Mouse (Mus musculus): ENCODE results near the gene Rfxank.

Gene Rfxank

GRCm38 (mm10) chr8:70147678-70148607, 9.0 kb upstream of the Rfxank start:
- DNase-seq (ENCODE audit: low spot score), result no peak

DNA sequence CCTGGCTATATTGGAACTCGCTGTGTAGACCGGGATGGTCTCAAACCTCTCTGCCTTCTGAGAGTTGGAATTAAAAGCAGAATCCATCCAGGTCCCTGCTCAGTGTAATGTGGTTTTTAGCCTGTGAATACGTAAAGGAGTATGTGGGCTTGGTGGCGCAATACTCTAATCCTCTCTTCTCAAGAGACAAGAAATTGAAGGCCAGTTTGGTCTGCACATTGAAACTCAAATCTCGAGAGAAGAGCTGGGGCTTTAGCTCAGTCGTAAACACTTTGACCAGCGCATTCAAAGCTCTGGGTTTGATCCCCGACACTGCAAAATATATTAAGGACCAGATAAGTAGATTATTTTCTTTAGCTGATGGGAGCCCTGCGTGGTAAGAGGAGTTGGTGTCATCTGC, 1.0 kb upstream of the Rfxank start:
- no peak for DNase-seq (ENCODE audit: low spot score)

GRCm38 (mm10) chr8:70137890-70138289, 1.1 kb downstream of the Rfxank start:
- no peak for DNase-seq (ENCODE audit: low spot score)

- DNase-seq (ENCODE audit: low spot score), result no peak
Observed at GRCm38 (mm10) chr8:70136591-70136990, 2.4 kb downstream of the Rfxank start.

- DNase-seq (ENCODE audit: low spot score), result no peak
Observed at GRCm38 (mm10) chr8:70134931-70135330, 4.0 kb downstream of the Rfxank start.

- DNase-seq (ENCODE audit: low spot score), result no peak
Observed at GRCm38 (mm10) chr8:70134086-70134485, 4.9 kb downstream of the Rfxank start.

DNA sequence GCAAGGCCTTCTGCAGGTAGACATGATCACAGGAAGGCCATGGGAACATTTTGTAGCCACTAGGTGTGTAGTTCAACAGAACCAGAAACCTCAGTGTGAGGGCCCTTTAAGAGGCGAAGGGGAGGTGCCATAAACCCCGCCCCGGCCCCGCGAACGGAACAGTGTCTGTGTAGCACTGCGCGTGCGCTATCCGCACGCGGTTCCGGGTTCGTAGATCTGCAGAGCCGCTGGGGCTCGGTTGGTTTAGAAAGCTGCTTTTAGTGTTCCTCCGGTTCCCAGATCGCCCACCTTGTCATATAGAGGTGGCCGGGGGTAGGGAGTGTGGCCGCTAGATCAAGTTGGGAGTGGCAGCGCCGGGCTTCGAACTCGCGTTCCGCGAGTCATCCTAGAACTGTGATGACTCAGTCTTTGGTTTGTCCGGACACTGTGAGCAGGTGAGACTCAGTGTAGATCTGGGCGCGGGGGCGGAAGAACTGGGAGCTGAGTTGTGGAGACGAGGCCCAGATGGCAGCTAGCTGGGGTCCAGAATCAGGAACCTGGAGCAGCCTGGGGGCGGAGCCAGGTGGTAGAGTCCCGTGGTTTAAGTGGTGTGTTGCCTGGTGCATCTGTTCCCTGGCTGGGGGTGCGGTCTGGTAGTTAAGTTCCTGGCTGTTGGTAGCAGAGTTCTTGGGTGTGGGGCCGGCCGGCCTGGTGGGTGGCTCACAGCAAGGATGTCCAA, 7.6 kb downstream of the Rfxank start, which contains the start of gene Nr2c2ap:
Gene Nr2c2ap (plus strand): TSS at position 168 of the 718 bp plus-strand sequence.
- peak; percentile 49 for DNase-seq (ENCODE audit: low spot score)

- DNase-seq (ENCODE audit: low spot score), result no peak
Observed at GRCm38 (mm10) chr8:70130066-70130465, 8.9 kb downstream of the Rfxank start.

DNA sequence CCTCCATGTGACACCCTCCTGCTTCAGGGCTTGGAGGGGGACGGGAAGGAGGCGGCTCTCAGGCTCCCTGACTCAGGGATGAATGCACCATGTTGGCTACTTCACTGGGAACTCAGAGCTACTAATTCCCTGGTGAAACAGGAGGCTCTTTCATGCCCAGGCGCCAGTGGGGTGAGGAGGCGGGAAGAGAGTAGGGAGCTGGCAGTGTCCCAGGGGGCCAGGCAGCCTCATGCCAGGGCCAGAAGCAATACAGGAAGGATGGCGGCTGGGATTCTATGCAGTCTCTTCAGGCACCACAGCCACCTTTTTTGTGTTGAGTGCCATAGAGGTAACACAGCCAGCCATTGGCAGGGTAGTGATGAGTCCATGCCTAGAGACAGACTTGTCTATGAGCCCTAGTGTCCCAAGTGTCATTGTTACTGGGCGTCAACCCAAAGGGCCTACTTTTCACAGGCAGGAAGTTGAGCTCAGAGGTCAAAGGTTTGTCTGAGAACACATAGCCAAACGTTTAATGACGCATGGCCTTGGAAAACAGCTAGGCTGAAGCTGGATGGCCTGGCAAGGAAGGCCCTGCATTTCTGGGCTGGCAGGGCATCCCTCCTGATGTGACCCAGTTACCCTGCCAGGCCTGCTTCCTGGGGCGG, 9.5 kb downstream of the Rfxank start:
- DNase-seq (ENCODE audit: low spot score), result no peak

DNA sequence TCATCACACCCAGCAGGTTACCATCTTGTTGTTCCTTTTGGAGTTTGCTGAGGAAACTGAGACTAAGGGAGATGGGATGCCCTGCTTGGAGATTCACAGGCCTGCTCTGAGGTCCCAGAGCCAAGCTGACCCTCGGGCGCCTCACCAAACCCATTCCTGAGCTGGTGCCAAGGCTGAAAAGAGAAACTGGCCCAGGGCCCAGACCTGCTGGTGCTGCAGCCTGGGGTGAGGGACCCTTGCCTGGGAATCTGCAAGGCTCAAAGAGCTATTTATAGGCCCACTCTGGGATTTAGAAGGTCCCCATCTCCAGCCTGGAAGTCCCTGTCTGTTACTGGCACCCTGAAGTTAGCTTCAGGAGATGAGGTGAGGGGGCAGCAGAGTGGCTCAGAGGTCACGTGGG, 10.5 kb downstream of the Rfxank start:
- DNase-seq (ENCODE audit: low spot score), result peak; percentile 31

DNA sequence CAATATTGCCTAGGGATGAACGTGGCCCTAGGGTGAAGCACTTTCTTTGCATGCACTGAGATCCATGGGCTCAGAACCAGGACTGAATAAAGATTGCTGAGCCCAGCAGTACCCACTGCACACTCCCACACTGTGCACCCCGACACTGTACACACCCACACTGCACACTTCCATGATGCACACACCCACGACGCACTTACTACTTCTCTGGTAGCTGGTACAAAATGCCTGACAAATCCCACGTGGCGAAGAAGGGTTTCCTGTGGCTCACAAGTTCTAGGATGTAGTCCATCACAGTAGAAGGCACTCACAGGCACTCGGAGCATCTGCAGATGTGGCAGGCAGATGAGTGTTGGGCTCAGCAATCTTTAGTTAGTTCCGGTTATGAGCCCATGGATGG, 14.0 kb downstream of the Rfxank start:
- no peak for DNase-seq (ENCODE audit: low spot score)

GRCm38 (mm10) chr8:70122863-70123262, 16.1 kb downstream of the Rfxank start:
- no peak for DNase-seq (ENCODE audit: low spot score)

DNA sequence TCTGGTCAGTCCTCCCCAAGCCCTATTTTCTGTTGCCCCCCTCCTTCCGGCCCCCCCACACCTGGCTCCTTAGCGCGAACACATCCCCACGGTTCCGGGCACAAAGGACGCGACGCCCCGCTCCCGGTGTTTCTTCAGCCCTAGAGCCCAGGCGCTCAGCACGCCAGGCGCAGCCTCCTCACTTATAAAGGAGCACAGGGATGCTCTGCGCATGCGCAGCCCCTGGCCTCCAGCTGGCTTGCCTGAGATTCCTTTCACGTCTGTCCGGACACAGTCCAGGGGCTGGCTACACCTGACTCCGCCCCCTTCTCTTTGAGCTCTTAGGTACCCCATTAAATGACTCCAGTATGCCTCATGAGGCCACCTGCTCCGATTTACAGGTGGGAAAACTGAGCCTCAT, 18.3 kb downstream of the Rfxank start, which contains the start of gene Ncan:
Gene Ncan (minus strand): TSS at position 207 of the 400 bp plus-strand sequence.
- peak; percentile 19 for DNase-seq (ENCODE audit: low spot score)

DNA sequence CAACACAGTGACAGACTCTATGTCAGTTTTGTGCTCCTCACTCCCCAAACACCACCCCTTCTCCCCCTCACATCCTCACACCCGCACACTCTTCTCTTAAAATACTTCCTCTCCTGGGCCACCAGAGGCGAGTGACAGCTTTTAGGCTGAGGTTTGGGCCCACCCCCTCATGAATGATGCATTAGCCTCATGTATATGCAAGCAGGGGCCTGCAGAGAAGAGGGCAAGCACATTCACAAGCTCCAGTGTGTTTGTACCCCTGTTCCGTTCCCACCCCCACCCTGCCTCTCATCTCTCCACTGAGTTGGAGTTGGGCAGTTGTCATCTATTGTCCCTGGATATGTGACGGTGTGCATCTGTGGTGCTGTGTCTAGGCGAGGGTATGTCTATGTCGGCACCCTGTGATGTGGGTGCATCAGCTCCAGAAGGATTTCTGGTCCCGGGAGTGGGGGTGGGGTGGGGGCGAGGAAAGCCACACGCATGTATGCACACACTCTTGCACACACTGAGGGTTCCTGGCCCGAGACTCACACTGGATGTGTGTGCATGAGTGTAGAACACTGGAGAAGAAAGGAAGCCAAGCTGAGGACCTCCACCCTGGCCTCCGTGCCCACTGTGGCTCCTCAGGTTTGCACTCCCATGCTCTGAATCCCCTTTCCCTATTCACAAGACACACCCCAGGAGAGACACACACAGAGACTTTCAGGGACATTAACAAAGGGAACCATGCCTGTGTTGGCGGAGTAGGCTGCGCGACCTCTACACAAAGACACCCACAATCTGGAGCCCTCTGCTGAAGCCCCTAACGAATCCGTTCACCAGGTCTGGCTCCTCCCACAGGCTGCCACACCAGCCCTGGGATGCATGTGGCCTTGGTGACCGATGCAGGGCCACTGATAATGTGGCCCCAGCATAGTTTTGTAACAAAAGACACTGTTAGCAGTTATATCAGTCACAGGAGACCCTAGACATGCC, 19.9 kb downstream of the Rfxank start:
- no peak for DNase-seq (ENCODE audit: low spot score)

DNA sequence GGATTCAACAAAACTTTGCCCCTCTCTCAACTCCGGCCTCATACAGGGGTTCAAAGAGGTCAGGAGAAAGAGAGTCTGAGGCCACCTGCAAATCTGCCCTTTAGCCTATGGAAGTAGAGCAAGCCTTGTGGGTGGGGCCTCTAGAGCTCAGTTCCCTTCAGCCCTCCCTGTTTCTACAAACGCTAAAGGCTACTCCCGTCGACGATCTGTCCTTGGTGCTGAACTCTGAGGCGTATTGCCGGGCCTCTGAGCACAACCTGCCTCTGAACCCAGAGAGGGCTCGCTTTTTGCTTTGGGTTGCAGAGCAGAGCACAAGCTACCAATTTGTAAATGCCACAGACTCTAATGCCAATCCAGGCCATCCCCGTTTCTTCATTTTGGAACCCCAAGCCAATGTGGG, 21.3 kb downstream of the Rfxank start:
- DNase-seq (ENCODE audit: low spot score), result peak; percentile 26

GRCm38 (mm10) chr8:70114892-70115291, 24.1 kb downstream of the Rfxank start:
- DNase-seq (ENCODE audit: low spot score), result no peak

DNA sequence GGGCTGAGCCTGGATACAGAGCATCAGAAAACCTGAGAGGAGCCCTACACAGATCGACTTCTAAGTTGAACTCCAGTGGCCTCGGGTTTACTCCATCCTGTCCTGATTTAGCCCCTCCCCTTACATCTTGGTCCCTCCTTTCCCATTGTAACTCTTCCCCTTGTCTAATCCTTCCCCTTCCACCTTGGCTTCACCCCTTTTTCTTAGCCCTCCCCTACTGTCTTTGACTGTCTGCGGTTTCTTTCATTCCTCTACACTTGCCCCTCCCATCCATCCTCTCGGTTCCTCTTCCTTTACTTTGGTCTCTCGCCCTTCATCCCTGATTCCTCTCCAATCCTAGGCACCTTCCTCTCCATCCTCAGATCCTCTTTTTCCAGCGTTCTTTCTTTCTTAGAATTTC, 24.5 kb downstream of the Rfxank start:
- DNase-seq (ENCODE audit: low spot score), result no peak

DNA sequence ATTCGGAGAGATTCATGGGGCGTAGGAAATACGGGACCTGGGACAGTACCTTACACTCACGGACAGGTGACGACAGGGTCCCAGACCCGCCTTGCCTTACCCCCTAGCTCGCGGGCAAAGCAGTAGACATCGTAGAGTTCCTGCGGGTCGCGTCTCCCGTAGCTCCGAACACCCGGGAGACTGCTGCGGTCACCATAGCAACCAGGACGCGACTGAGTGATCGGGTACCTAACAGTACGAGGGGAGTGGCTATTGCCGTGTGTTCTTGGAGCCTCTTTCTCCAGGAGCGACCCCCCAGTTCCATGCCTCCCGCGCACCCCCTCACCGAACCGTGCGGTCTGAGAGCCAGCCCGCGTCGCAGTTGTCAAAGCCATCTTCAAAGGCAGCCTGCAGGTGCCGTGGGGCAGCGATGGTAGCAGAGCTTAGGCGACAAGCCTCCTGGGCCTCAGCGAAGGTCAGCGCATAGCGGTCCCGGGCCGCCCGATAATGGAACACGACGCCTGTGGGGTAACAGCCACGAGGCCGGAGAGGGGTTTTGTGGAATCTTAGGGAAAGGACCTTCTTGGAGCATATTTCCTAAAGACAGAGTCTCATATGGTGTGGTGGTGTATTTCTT, 26.4 kb downstream of the Rfxank start:
- DNase-seq (ENCODE audit: low spot score), result no peak

DNA sequence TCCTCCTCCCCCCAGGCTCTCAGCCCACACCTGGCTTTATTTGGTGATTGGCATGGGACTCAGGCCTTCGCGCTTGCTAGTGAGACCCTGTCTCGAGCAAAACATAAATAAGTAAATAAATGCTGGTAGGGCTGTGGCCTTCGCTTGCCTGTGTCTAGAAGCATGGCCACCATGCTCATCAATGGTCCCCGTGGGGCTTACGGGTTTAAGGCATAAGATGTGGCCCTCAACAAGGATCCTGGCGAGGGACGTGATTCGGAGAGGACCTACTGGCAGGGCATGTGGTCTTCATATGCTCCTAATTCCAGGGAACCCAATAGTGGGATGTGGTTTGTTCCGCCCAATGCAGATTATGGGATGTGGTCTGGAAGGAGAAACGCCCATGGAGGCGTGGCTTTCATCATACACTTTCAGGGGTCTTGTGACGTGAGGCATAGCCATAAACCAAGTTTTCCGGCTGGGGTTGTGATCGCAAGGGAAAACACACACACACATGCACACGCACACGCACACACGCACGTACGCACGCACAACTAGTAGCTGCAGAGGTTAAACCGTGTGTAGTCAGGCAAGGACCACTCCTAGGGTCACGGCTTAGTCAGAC, 27.7 kb downstream of the Rfxank start:
- DNase-seq (ENCODE audit: low spot score), result no peak

DNA sequence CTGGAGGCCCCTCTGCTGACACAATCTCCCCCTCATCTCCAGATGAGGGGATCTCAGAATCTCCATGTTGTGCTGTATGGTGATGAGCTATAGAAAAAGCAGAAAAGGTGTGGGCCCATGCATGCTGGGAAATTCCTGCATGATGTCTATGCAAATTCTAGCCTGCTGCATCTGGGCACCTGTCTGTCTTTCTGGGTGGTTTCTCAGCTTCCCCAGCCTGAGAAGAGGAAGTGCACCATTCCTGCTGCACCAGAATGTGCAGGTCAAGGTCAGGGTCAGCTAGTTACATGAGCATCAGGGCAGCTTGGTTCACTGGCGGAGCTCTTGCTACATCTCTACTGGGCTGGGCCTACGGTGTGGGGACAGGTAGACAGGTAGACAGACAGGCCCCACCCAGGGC, 28.5 kb downstream of the Rfxank start:
- no peak for DNase-seq (ENCODE audit: low spot score)
